Mouse (Mus musculus) T-cell, adult 66 days (primary cell): ENCODE measurements around the gene Tctn1. TPM values are rescaled to one million over a fixed set of nuclear protein-coding genes. Genes with fewer than 3 reads are reported as not detected.

ENCODE experiments used
- total RNA-seq, 2 experiments: library from RNA; stranded (reverse); gene quantifications; 3 replicates in 1 of 2; 4 replicates in 1 of 2; pipeline ENCODE4 v1.2.4; 2023

Tctn1 gene
- total RNA-seq = 1 to 10 TPM; 2.5 to 2.8 TPM

DNA sequence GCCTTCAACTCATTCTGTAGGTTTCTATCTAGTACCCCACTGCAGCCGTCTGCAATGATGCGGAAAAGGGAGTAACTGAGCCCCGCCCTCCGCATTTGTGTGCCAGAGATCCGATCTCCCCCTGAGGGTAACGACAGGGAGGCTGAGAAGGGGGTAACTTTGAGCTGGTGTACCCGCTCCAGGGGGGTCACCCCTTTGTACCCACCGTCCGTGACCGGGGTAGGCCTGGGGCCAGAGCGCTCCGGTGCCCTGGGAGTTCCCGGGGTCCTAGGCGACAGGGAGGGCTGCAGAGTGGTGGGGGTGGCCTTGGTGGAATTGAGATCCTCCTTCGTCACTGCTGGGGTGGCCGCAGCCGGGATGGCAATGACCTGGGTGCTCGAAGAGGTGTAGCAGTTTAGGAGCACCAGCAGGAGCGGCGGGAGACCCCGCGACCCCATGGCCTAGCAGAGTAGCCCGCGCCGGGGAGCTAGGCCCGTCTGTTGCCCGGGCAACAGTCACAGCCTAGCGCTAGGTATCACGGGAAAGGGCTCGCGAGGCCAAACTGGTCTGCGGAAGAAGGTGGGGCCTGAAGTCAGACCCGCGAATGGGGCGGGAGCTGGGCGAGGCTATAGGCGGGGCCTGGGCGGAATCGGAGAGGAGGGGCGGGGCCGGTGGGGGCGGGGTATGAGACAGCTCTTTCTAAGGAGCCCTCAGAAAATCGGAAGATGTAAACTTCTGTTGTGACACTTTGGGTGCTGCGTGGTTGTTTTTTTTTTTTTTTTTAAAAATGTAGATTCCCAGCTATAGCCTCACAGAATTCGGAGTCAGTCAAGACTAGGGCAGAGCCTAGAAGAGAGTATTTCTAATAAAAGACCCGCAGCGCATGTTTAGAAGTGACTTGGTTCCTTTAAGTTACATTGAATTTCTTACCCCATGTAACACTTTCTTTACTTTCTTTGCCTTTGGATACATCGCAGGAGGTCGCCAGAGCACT is at the start of gene Tctn1:
Gene Tctn1 (minus strand): TSS at position 528 of the 973 bp plus-strand sequence.

DNA sequence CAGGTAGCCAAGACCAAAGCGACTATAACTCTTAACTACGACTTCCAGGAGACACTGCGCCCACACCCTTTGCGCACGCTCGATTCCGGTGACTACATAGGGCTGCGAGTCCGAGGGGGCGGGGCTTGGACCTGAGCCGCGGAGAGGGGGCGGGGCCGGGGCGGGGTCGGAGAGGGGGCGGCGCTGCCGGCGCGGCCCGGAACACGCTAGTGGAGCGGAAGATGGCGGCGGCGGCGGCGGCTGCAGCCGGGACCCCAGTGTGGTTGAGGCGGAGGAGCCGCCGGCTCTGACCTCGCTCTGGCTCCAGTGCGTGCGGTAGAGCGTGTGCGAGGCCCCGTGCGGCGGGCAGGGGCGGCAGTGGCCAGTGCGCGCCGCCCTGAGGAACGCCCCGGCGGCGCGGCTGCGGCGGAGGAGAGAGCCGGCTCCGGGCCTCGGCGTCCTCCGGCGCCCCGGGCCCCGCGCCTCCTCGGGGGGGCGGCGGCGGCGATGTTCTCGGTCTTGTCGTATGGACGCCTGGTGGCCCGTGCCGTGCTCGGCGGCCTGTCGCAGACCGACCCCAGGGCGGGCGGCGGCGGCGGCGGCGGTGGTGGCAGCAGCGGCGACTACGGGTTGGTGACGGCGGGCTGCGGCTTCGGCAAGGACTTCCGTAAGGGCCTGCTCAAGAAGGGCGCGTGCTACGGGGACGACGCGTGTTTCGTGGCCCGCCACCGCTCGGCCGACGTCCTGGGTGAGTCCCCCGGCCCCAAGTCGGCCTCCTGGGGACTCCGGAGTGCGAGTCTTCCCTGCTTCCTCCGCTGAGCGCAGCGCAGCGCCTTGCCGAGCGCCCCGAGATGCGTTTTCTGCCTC is 20.1 kb upstream of the Tctn1 start, which contains the start of gene Pptc7:
Gene Pptc7 (plus strand): TSS at position 183 of the 846 bp plus-strand sequence.

GRCm38 (mm10) chr5:122206475-122206874 is 57.8 kb downstream of the Tctn1 start, which contains the start of gene Hvcn1:
Gene Hvcn1, plus strand, starts transcription at chr5:122206804.

Other genes with a start within 250 kb of the Tctn1 start
- not detected for gene Cux2, start 214.4 kb downstream of the Tctn1 start, total RNA-seq
- not detected for gene Myl2, start 163.5 kb downstream of the Tctn1 start, total RNA-seq
- gene Ccdc63, start 123.6 kb downstream of the Tctn1 start, total RNA-seq = not detected
- 100 to 1,000 TPM; 275 to 280 TPM for gene Ppp1cc, start 106.2 kb downstream of the Tctn1 start, total RNA-seq
- 10 to 100 TPM; 73.6 to 74.4 TPM for gene Hvcn1, start 57.7 kb downstream of the Tctn1 start, total RNA-seq
- gene Pptc7, start 19.9 kb upstream of the Tctn1 start, total RNA-seq = 10 to 100 TPM; 35.9 to 42.7 TPM
- gene Rad9b, start 89.8 kb upstream of the Tctn1 start, total RNA-seq = 1 to 10 TPM; 5.3 to 7.7 TPM
- gene Vps29, start 89.9 kb upstream of the Tctn1 start, total RNA-seq = 10 to 100 TPM; 54.6 to 72.1 TPM
- gene Gpn3, start 107.4 kb upstream of the Tctn1 start, total RNA-seq = 10 to 100 TPM; 59.8 to 72.1 TPM
- 10 to 100 TPM in 1 of 2 experiments, 1 to 10 TPM in 1; 9.0 to 13.7 TPM for gene Fam216a, start 107.9 kb upstream of the Tctn1 start, total RNA-seq
- 100 to 1,000 TPM; 230 to 262 TPM for gene Arpc3, start 127.4 kb upstream of the Tctn1 start, total RNA-seq
- gene Anapc7, start 157.2 kb upstream of the Tctn1 start, total RNA-seq = 10 to 100 TPM; 42.6 to 43.2 TPM
- 10 to 100 TPM; 79.4 to 86.8 TPM for gene Atp2a2, start 237.8 kb upstream of the Tctn1 start, total RNA-seq